Mouse (Mus musculus): Measurements from ENCODE around the gene Nfyb. TPM values are rescaled to one million over a fixed set of nuclear protein-coding genes. Genes with fewer than 3 reads are reported as not detected.
A peak's percentile ranks its signal among the peaks of the same experiment; 100 is the strongest.

The Nfyb gene
- 29.4 and 34.5 TPM in 2 replicates for polyA plus RNA-seq (2015; fragmentation: Nextera tagmentation; extraction: Ambion mirVana)

DNA sequence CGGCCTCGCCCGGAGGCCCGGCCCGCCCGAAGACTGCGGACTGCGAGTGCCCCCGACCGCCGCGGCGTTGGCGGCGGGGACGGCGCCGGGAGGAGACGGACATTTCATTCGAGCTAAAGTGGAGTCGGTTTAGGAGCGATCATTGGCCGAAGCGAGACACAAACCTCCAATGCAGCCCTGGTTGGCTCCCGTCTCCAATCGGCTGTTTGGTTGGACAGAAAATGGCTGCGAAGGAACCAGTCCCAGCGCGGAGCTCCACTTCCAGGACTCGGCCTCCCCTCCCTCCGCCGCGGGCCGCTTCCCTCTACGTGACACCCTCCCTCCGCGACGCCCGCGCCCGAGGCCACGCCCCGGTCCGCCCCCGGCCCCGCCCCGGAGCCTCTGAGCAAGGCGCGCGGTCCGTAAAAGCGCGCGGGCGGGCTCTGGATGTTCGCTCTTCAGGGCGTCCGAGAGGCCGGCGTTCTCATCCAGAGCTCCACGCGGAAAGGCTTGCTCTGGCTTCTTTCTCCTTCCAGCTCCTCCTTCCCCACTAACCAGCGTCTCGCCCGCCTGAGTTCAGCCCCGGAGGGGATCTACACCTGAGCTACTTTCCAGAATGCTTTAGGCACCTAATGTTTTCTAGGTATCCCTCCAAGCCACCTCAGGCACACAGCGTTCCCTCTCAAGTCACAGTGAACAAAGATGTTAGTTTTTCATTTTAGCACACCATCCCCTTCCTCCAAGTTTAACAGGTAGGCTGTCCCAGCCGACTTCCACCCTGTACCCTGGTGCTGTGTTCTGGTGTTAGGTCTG is at the start of gene Nfyb:
Gene Nfyb, minus strand, starts transcription at position 305 of the 792 bp plus-strand sequence.
- ATAC-seq (ENCODE audit: low read depth): peak; percentile 93
- H3K36me3 ChIP-seq (ENCODE audit: control insufficient read depth, insufficient read depth): peaks cover 15% of the 10 kb centered on the region
- peak within 1 kb of the TSS; percentile 96 for H3K4me2 ChIP-seq (ENCODE audit: low read depth, low read length)
- H3K4me1 ChIP-seq (ENCODE audit: control insufficient read depth, low read depth, low read length): peaks cover 35% of the 10 kb centered on the region
- H3K4me3 ChIP-seq (ENCODE audit: low read depth, low read length): peak within 1 kb of the TSS; percentile 86
- H3K27me3 ChIP-seq (ENCODE audit: control insufficient read depth, insufficient read depth, low read depth, low read length): no peaks in the 10 kb centered on the region
- WGBS (ENCODE audit: insufficient replicate concordance): under 1% methylated on average over 68 of the region's 68 CpGs
- H3K27ac ChIP-seq (ENCODE audit: low read length): peak within 1 kb of the TSS; percentile 100
- peak within 1 kb of the TSS; percentile 97 for H3K9ac ChIP-seq (ENCODE audit: low read depth, low read length)
- no peaks in the 10 kb centered on the region for H3K9me3 ChIP-seq (replicated peaks; ENCODE audit: control insufficient read depth, low read length)

DNA sequence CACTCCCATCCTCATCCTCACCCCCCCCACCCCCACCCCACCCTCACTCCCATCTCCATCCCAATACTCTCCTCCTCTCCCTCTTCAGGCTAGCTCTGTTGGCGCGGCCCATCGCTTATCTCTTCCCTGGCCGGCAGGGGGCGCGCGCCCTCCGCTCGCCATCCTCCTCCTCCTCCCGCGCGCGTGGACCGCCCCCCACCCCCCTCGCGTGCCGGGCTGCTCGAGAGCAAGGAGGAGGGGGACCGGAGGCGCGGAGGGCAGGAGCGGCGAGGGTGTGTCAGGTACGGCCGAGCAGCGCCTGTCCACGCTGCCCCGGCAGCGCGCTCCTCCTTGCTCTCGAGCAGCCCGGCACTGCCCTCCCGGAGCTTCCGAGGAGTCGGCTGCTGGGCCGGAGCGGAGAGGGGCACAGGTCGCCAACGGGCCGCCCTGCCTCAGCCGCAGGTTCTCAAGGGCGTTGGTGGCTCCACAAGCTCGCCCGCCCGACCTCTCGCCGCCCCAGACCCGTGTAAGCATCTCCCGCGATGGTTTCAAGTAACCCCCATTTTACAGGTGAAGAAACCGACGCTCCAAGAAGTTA is 48.0 kb upstream of the Nfyb start:
- Histone ChIP-seq H3K4me3 (ENCODE audit: low read depth, low read length) (peak overlapping the region; percentile 60), H3K4me1 (ENCODE audit: control insufficient read depth, low read depth, low read length) (peaks cover 15% of the 10 kb centered on the region), H3K36me3 (ENCODE audit: control insufficient read depth, insufficient read depth) (no peaks in the 10 kb centered on the region), H3K27me3 (ENCODE audit: control insufficient read depth, insufficient read depth, low read depth, low read length) (no peaks in the 10 kb centered on the region), H3K27ac (ENCODE audit: low read length) (no peak overlapping the region), H3K9ac (ENCODE audit: low read depth, low read length) (peak overlapping the region; percentile 47; the same call in 1 of the 2 replicates), H3K4me2 (ENCODE audit: low read depth, low read length) (peak overlapping the region; percentile 82), H3K9me3 (replicated peaks; ENCODE audit: control insufficient read depth, low read length) (no peaks in the 10 kb centered on the region)
- ATAC-seq (ENCODE audit: low read depth): peak; percentile 73
- WGBS (ENCODE audit: insufficient replicate concordance): 6% methylated on average over 33 of the region's 52 CpGs

DNA sequence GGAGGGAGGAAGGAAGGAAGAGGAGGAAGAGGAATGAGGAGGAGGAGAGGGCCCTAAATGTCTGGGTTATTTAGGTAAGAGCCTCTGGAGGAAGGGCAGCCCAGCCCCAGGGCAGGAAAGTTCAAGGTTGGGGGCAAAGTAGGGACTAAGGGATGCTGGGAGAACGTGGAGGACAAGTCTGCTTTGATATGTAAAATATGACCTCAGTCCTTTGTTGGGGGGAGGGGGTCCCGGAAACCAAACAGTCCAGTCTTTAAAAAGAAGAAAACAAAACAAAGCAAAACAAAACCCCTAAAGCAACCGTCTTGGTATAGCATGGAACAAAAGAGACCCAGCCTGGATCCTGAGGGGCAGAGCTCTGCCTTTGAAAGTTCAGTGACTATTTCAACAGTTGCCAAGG is 45.4 kb upstream of the Nfyb start:
- Histone ChIP-seq H3K9ac (ENCODE audit: low read depth, low read length) (no peak overlapping the region), H3K4me2 (ENCODE audit: low read depth, low read length) (no peak overlapping the region), H3K36me3 (ENCODE audit: control insufficient read depth, insufficient read depth) (no peaks in the 10 kb centered on the region), H3K9me3 (replicated peaks; ENCODE audit: control insufficient read depth, low read length) (no peaks in the 10 kb centered on the region), H3K4me3 (ENCODE audit: low read depth, low read length) (no peak overlapping the region), H3K27ac (ENCODE audit: low read length) (no peak overlapping the region), H3K27me3 (ENCODE audit: control insufficient read depth, insufficient read depth, low read depth, low read length) (no peaks in the 10 kb centered on the region), H3K4me1 (ENCODE audit: control insufficient read depth, low read depth, low read length) (peaks cover 15% of the 10 kb centered on the region)
- ATAC-seq (ENCODE audit: low read depth): no peak
- 36% methylated on average over 3 of the region's 3 CpGs for WGBS (ENCODE audit: insufficient replicate concordance)

DNA sequence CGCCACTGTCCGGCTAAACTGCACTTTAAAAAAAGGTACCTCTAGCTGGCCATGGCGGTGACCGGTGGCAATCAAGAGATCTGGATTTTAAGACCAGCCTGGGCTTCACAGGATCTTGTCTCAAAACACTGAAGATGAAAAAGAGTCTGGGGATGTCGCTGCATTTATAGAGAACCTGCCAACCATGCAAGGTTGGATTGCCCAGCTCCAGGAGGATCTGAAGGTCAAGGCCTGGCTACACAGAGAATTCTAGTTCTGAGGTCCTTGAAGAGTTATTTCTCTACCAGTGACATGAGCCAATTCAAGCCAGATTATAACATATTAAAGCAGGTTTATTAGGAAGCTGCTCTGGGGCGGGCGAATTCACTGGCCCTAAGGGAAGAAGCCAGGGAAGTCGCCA is 44.9 kb upstream of the Nfyb start:
- ATAC-seq (ENCODE audit: low read depth): no peak
- Histone ChIP-seq H3K4me3 (ENCODE audit: low read depth, low read length) (no peak overlapping the region), H3K27ac (ENCODE audit: low read length) (no peak overlapping the region), H3K27me3 (ENCODE audit: control insufficient read depth, insufficient read depth, low read depth, low read length) (no peaks in the 10 kb centered on the region), H3K9me3 (replicated peaks; ENCODE audit: control insufficient read depth, low read length) (no peaks in the 10 kb centered on the region), H3K9ac (ENCODE audit: low read depth, low read length) (no peak overlapping the region), H3K4me2 (ENCODE audit: low read depth, low read length) (no peak overlapping the region), H3K36me3 (ENCODE audit: control insufficient read depth, insufficient read depth) (no peaks in the 10 kb centered on the region), H3K4me1 (ENCODE audit: control insufficient read depth, low read depth, low read length) (peaks cover 10% of the 10 kb centered on the region)
- WGBS (ENCODE audit: insufficient replicate concordance): 68% methylated on average over 8 of the region's 8 CpGs

DNA sequence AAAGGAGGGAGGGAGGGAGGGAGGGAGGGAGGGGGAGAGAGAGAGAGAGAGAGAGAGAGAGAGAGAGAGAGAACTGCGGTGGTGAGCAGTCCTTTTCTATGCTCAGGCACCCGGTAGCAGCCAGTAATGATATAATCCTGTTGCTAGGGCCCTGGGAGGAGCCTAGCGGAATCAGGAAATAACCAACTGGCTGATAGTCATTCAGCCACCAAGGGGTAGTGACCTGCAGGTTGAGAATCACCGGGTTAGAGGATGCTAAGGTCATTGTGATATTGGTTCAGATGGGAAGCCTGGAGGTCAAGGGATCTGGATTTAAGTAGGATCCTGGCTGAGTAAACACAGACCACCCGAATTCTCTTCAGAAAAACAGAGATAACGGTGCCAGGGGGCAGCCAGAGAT is 44.2 kb upstream of the Nfyb start:
- H3K9me3 ChIP-seq (replicated peaks; ENCODE audit: control insufficient read depth, low read length): no peaks in the 10 kb centered on the region
- peaks cover 9% of the 10 kb centered on the region for H3K4me1 ChIP-seq (ENCODE audit: control insufficient read depth, low read depth, low read length)
- WGBS (ENCODE audit: insufficient replicate concordance): 18% methylated on average over 6 of the region's 6 CpGs

DNA sequence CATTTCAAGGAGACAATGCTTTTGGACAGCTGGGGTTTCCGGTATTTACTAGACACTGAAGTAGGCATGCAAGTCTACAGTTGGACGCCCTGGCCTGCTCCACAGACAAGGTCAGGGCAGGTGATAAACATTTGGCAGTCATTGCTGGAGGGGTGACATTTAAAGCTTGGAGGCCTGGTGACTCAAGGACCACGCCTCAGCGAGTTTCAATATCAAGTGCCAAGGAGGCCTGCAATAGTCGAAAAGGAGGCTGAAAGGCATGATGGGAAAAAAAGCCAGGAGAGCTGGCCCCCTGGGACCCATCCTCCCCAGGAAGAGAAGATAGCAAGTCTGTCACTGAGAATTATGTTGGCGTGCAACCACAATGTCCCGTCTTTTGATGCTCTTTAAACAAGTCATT is 43.3 kb upstream of the Nfyb start:
- ATAC-seq (ENCODE audit: low read depth): no peak
- WGBS (ENCODE audit: insufficient replicate concordance): 71% methylated on average over 7 of the region's 7 CpGs
- Histone ChIP-seq H3K4me3 (ENCODE audit: low read depth, low read length) (no peak overlapping the region), H3K36me3 (ENCODE audit: control insufficient read depth, insufficient read depth) (no peaks in the 10 kb centered on the region), H3K9ac (ENCODE audit: low read depth, low read length) (no peak overlapping the region), H3K27me3 (ENCODE audit: control insufficient read depth, insufficient read depth, low read depth, low read length) (no peaks in the 10 kb centered on the region), H3K27ac (ENCODE audit: low read length) (no peak overlapping the region), H3K4me1 (ENCODE audit: control insufficient read depth, low read depth, low read length) (peaks cover 9% of the 10 kb centered on the region), H3K9me3 (replicated peaks; ENCODE audit: control insufficient read depth, low read length) (no peaks in the 10 kb centered on the region), H3K4me2 (ENCODE audit: low read depth, low read length) (no peak overlapping the region)

More for the DNA sequence above, 44.2 kb upstream of the Nfyb start:
- Histone ChIP-seq H3K36me3 (ENCODE audit: control insufficient read depth, insufficient read depth) (no peaks in the 10 kb centered on the region), H3K27ac (ENCODE audit: low read length) (no peak overlapping the region), H3K4me3 (ENCODE audit: low read depth, low read length) (no peak overlapping the region), H3K4me2 (ENCODE audit: low read depth, low read length) (no peak overlapping the region), H3K27me3 (ENCODE audit: control insufficient read depth, insufficient read depth, low read depth, low read length) (no peaks in the 10 kb centered on the region), H3K9ac (ENCODE audit: low read depth, low read length) (no peak overlapping the region)
- ATAC-seq (ENCODE audit: low read depth): no peak

DNA sequence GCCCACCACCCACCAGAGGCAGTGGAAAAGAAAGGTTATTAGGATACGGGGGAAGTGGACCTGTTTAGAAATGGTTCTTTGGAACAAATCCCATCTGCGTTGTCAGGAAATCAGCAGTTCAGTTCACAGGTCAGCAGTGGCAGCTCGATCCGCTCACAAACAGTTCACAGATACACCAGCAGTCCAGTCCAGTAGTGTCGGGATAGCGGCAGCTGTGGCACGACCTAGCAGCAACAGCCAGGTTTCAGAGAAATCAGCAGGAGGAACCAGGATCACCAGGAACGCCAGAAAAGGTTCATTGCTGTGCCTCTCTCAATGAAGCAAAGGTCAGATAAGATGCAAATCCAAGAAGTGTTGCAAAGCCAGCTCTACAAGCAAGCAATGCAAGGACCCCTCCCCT is 42.5 kb upstream of the Nfyb start:
- no peaks in the 10 kb centered on the region for H3K9me3 ChIP-seq (replicated peaks; ENCODE audit: control insufficient read depth, low read length)
- peaks cover 5% of the 10 kb centered on the region for H3K4me1 ChIP-seq (ENCODE audit: control insufficient read depth, low read depth, low read length)
- no peaks in the 10 kb centered on the region for H3K27me3 ChIP-seq (ENCODE audit: control insufficient read depth, insufficient read depth, low read depth, low read length)
- H3K36me3 ChIP-seq (ENCODE audit: control insufficient read depth, insufficient read depth): no peaks in the 10 kb centered on the region
- no peak overlapping the region for H3K9ac ChIP-seq (ENCODE audit: low read depth, low read length)
- H3K4me2 ChIP-seq (ENCODE audit: low read depth, low read length): no peak overlapping the region
- no peak overlapping the region for H3K4me3 ChIP-seq (ENCODE audit: low read depth, low read length)
- no peak for ATAC-seq (ENCODE audit: low read depth)
- H3K27ac ChIP-seq (ENCODE audit: low read length): no peak overlapping the region
- 61% methylated on average over 8 of the region's 8 CpGs for WGBS (ENCODE audit: insufficient replicate concordance)

DNA sequence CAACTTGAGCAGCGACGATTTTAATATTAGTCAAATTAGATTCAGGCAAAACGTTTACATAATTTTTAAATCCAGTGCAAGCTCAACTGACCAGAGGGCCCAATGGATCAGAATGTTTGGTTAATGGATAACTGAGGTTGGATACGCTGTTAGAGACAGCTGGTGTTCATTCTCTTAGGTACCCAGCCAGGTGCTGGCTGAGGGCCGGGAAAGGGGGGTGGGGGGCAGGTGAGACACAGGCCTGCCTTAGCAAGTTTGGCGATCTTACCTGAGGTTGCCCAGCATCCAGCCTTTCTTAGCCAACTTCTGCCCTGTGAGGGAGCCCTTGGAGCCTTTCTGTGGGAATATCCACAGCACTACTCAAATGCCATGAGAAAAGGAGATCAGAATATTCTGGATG is 41.2 kb upstream of the Nfyb start:
- no peaks in the 10 kb centered on the region for H3K9me3 ChIP-seq (replicated peaks; ENCODE audit: control insufficient read depth, low read length)
- no peak overlapping the region for H3K27ac ChIP-seq (ENCODE audit: low read length)
- H3K4me2 ChIP-seq (ENCODE audit: low read depth, low read length): no peak overlapping the region
- H3K36me3 ChIP-seq (ENCODE audit: control insufficient read depth, insufficient read depth): no peaks in the 10 kb centered on the region
- ATAC-seq (ENCODE audit: low read depth): peak; percentile 70
- no peak overlapping the region for H3K4me3 ChIP-seq (ENCODE audit: low read depth, low read length)
- 62% methylated on average over 6 of the region's 6 CpGs for WGBS (ENCODE audit: insufficient replicate concordance)
- H3K4me1 ChIP-seq (ENCODE audit: control insufficient read depth, low read depth, low read length): peaks cover 5% of the 10 kb centered on the region
- no peaks in the 10 kb centered on the region for H3K27me3 ChIP-seq (ENCODE audit: control insufficient read depth, insufficient read depth, low read depth, low read length)
- H3K9ac ChIP-seq (ENCODE audit: low read depth, low read length): no peak overlapping the region

DNA sequence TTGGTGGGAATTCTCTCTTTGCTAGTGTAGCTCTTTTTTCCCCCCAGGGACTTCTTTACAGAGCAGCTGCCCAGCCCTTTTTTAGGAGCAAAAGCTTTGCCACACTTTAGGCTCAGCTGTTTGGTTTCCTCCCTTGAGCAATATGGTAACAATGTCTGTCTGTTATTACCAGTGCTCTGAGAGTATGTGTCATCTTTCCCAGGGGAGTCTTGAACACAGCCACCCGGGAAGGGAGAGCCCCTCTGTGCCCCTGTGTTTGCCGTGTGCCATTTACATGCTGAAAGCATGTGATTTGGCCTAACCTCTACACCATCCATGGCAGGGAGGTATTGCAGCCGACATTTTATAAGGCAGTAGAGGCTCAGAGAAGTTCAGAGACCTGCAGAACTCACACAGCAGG is 40.5 kb upstream of the Nfyb start:
- ATAC-seq (ENCODE audit: low read depth): no peak
- Histone ChIP-seq H3K27ac (ENCODE audit: low read length) (peak overlapping the region; percentile 61), H3K9me3 (replicated peaks; ENCODE audit: control insufficient read depth, low read length) (no peaks in the 10 kb centered on the region), H3K36me3 (ENCODE audit: control insufficient read depth, insufficient read depth) (no peaks in the 10 kb centered on the region), H3K27me3 (ENCODE audit: control insufficient read depth, insufficient read depth, low read depth, low read length) (no peaks in the 10 kb centered on the region), H3K4me3 (ENCODE audit: low read depth, low read length) (no peak overlapping the region), H3K4me1 (ENCODE audit: control insufficient read depth, low read depth, low read length) (peaks cover 5% of the 10 kb centered on the region), H3K9ac (ENCODE audit: low read depth, low read length) (no peak overlapping the region), H3K4me2 (ENCODE audit: low read depth, low read length) (no peak overlapping the region)
- 40% methylated on average over 3 of the region's 3 CpGs for WGBS (ENCODE audit: insufficient replicate concordance)

All from liver, embryonic 16.5 days (tissue).